In the genomic region with DNA sequence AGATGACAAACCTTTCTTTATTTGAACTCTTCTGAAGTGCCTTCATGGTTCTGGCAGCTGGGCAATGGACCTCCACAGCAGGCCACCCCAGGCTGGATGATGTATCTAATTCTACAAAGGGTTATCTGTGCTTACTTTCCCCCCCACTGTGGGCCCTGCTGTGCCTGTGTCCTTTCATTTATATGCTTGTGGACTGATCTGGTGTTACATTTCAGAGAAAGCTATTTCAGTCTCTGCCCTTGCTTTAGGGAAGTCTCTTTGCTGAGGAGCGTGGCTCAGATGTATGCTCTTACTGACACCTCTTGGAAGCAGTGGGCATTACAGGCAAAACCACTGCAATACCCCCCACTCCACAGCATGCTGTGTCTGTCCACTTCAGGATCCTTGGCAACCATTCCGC, we compare ENCODE assay signal across 8 mouse cellular contexts. TPM values are rescaled to one million over a fixed set of nuclear protein-coding genes. Genes with fewer than 3 reads are reported as not detected.
DNase-seq lines count a peak whose midpoint lies in the region; ATAC-seq and TF ChIP-seq lines count a peak whose summit lies in the region.

No protein-coding gene starts in this region.

- no peaks in the 10 kb centered on the region for H3K27me3 ChIP-seq in cerebellum, adult 2 months (ENCODE audit: control insufficient read depth, insufficient read depth, low read length)
- no peaks in the 10 kb centered on the region for H3K27me3 ChIP-seq in heart, embryonic 12.5 days (replicated peaks)
- H3K27me3 ChIP-seq in midbrain, embryonic 14.5 days (ENCODE audit: control insufficient read depth, insufficient read depth, low read length), result no peaks in the 10 kb centered on the region

- no peak overlapping the region for H3K4me3 ChIP-seq in cerebellum, adult 2 months (replicated peaks; ENCODE audit: insufficient read depth, low read depth, low read length)
- H3K4me3 ChIP-seq in cortical plate, adult 2 months (ENCODE audit: insufficient read depth, low read length), result no peak overlapping the region
- no peak overlapping the region for H3K4me3 ChIP-seq in heart, embryonic 12.5 days
- no peak overlapping the region for H3K4me3 ChIP-seq in midbrain, embryonic 14.5 days (replicated peaks; ENCODE audit: low read depth, low read length)

- H3K27ac ChIP-seq in cerebellum, adult 2 months (ENCODE audit: insufficient read depth, low read length), result no peak overlapping the region
- H3K27ac ChIP-seq in cortical plate, adult 2 months (ENCODE audit: insufficient read depth, low read length), result no peak overlapping the region
- peak overlapping the region; percentile 63; the same call in 1 of the 2 replicates for H3K27ac ChIP-seq in heart, embryonic 12.5 days (ENCODE audit: poor library complexity, severe bottlenecking)
- H3K27ac ChIP-seq in midbrain, embryonic 14.5 days (replicated peaks; ENCODE audit: low read depth, low read length), result no peak overlapping the region

- H3K4me1 ChIP-seq in cerebellum, adult 2 months (ENCODE audit: control insufficient read depth, insufficient read depth, low read length), result no peaks in the 10 kb centered on the region
- H3K4me1 ChIP-seq in cortical plate, adult 2 months (ENCODE audit: control insufficient read depth, insufficient read depth, low read length), result no peaks in the 10 kb centered on the region
- H3K4me1 ChIP-seq in heart, embryonic 12.5 days (replicated peaks), result no peaks in the 10 kb centered on the region
- H3K4me1 ChIP-seq in midbrain, embryonic 14.5 days (ENCODE audit: control insufficient read depth, insufficient read depth, low read length), result no peaks in the 10 kb centered on the region

- H3K9me3 ChIP-seq in heart, embryonic 12.5 days (replicated peaks), result no peaks in the 10 kb centered on the region; the same call in 1 of the 2 replicates
- no peaks in the 10 kb centered on the region for H3K9me3 ChIP-seq in midbrain, embryonic 14.5 days (ENCODE audit: control insufficient read depth, low read length)

- no peak overlapping the region for H3K9ac ChIP-seq in heart, embryonic 12.5 days
- no peak overlapping the region for H3K9ac ChIP-seq in midbrain, embryonic 14.5 days (replicated peaks; ENCODE audit: low read length)

- WGBS in cerebellum, adult 2 months, result 54% methylated on average over 2 of the region's 2 CpGs
- WGBS in heart, embryonic 12.5 days, result 23% methylated on average over 2 of the region's 2 CpGs
- WGBS in midbrain, embryonic 14.5 days, result 39% methylated on average over 2 of the region's 2 CpGs

- TF ChIP-seq CTCF in cerebellum, adult 2 months (IDR thresholded peaks at IDR 0.05; ENCODE audit: borderline replicate concordance, insufficient read depth, low read depth, low read length), result peak; percentile 14; the same call in 1 of the 2 replicates
- peak; percentile 59 for TF ChIP-seq CTCF in cortical plate, adult 2 months (IDR thresholded peaks at IDR 0.05; ENCODE audit: extremely low read depth, insufficient read depth, low read length)

- DNase-seq in cerebellum, adult 2 months, result no peak
- DNase-seq in cerebellum, adult 9-10 months, result no peak
- peak; percentile 74 for DNase-seq in CD4-positive, CD25-positive, alpha-beta regulatory T cell, adult 2 months (ENCODE audit: low read depth, low spot score)
- DNase-seq in layer of hippocampus, postnatal 10 days (ENCODE audit: low spot score in 2 of 2), result peak; percentile 57 to 61
- DNase-seq in midbrain, embryonic 14.5 days, result peak; percentile 8
- peak; percentile 23 to 25 for DNase-seq in thymus, postnatal 36 days

- peak; percentile 25; the same call in 1 of the 2 replicates for ATAC-seq in heart, embryonic 12.5 days (ENCODE audit: insufficient number of reproducible peaks, low FRiP score)
- ATAC-seq in midbrain, embryonic 14.5 days (ENCODE audit: low FRiP score, low TSS enrichment), result no peak

- H3K36me3 ChIP-seq in heart, embryonic 12.5 days, result no peaks in the 10 kb centered on the region
- H3K36me3 ChIP-seq in midbrain, embryonic 14.5 days (ENCODE audit: control insufficient read depth, insufficient read depth, low read length), result no peaks in the 10 kb centered on the region

- no peak for TF ChIP-seq POLR2A in cerebellum, adult 2 months (IDR thresholded peaks at IDR 0.05; ENCODE audit: borderline replicate concordance, insufficient read depth, low read length)
- TF ChIP-seq POLR2A in cortical plate, adult 2 months (IDR thresholded peaks at IDR 0.05; ENCODE audit: extremely low read depth, insufficient read depth, low read length), result no peak

- H3K4me2 ChIP-seq in heart, embryonic 12.5 days, result no peak overlapping the region
- H3K4me2 ChIP-seq in midbrain, embryonic 14.5 days (ENCODE audit: low read length), result no peak overlapping the region

RNA-seq across cellular contexts. Expression of gene Elavl1, which starts 44.9 kb away (rescaled TPM):
- 36.8 and 37.3 TPM in 2 replicates for polyA plus RNA-seq in cerebellum, adult 2 months (2012; rRNA removed)
- 35.1 and 35.6 TPM in 2 replicates for polyA plus RNA-seq in cortical plate, adult 2 months (2012; rRNA removed)
- polyA plus RNA-seq in heart, embryonic 12.5 days (2016; fragmentation: Nextera tagmentation; extraction: Ambion mirVana), result 211 and 217 TPM in 2 replicates
- total RNA-seq in layer of hippocampus, postnatal 10 days (2021), result 10 to 100 TPM; 65.5 to 75.7 TPM
- polyA plus RNA-seq in midbrain, embryonic 14.5 days (2014; fragmentation: Nextera tagmentation; extraction: Ambion mirVana), result 89.3 and 157 TPM in 2 replicates

RNA-seq across cellular contexts. Expression of gene Ccl25, which starts 45.1 kb away (rescaled TPM):
- polyA plus RNA-seq in cerebellum, adult 2 months (2012; rRNA removed), result 16.9 and 17.2 TPM in 2 replicates
- 16.1 and 16.4 TPM in 2 replicates for polyA plus RNA-seq in cortical plate, adult 2 months (2012; rRNA removed)
- 12.2 and 14.0 TPM in 2 replicates for polyA plus RNA-seq in heart, embryonic 12.5 days (2016; fragmentation: Nextera tagmentation; extraction: Ambion mirVana)
- 10 to 100 TPM; 23.0 to 24.1 TPM for total RNA-seq in layer of hippocampus, postnatal 10 days (2021)
- polyA plus RNA-seq in midbrain, embryonic 14.5 days (2014; fragmentation: Nextera tagmentation; extraction: Ambion mirVana), result 17.0 and 18.4 TPM in 2 replicates

Comparison
In these comparisons a context has a peak if more than half of its experiments do, and no peak if none do; other contexts are left out.
1. DNase-seq: peak in CD4-positive, CD25-positive, alpha-beta regulatory T cell, adult 2 months (single experiment), layer of hippocampus, postnatal 10 days (2 of 2), midbrain, embryonic 14.5 days (single experiment) and thymus, postnatal 36 days (2 of 2); none in cerebellum, adult 2 months (0 of 2) and cerebellum, adult 9-10 months (single experiment).